Mouse (Mus musculus) large intestine, adult 2 months (tissue): ENCODE data around the gene Chit1. TPM values are rescaled to one million over a fixed set of nuclear protein-coding genes. Genes with fewer than 3 reads are reported as not detected.

Experiments used
- DNase-seq: peaks from one replicate; pipeline ENCODE4 v3.0.0-alpha.2; 2012; ENCODE audit warnings: low read depth, low spot score
- WGBS: fragments of 180-500 bp; shearing (Covaris S2); methylation state at CpG from one replicate; pipeline ENCODE4 v1.1.7; 2018; 5-methylcytosine and 5-hydroxymethylcytosine counted together
- polyA plus RNA-seq: library from polyadenylated mRNA; depleted of rRNA; stranded (reverse); fragments of >200 nt; gene quantifications from 2 replicates; pipeline ENCODE4 v1.2.3, GENCODE M21; 2012

Chit1 gene
- polyA plus RNA-seq, 1 experiment: not detected

GRCm38 (mm10) chr1:134097080-134097855 lies 13.8 kb upstream of the Chit1 start:
- 58% methylated on average over 7 of the region's 7 CpGs for WGBS

DNA sequence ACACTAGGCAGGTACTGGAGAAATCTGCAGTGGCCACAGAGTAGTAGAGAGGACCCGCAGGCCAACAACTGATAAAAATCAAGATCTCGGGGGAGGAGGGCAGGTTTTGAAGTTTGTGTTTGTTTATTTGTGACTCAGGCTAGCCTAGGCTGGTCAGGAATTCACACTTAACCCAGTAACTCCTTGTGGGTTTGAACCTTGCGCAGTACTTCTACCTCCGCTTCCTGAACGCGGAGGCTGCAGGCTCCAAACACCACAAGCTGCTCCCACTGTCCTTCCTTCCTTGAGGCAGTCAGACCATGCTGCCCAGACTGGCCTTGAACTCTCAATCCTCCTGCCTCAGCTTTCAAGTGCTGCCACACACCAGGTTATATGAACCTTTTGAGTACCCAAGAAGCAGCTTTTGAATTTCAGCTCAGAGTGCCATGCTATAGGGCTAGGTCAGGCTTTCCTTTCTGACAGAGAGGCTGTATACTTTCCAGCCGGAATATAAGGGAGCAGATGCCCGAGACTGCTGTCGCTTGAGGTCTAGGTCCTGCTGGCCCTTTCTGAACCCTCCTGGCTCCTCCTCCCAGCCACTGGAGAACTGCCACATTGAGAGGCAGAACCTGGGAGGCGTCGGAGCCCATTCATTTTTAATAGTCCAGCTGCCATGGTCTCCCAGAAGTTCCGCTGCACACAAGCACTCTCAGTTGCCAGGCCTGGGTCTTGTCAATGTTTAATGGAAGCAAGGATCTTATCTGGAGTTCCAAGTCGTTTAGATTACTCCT lies 12.9 kb upstream of the Chit1 start:
- 38% methylated on average over 13 of the region's 13 CpGs for WGBS
- DNase-seq: no peak

More at GRCm38 (mm10) chr1:134097080-134097855, 13.8 kb upstream of the Chit1 start:
- no peak for DNase-seq

GRCm38 (mm10) chr1:134098726-134099515 lies 12.1 kb upstream of the Chit1 start:
- 1% methylated on average over 17 of the region's 17 CpGs for whole genome bisulfite sequencing
- no peak for DNase-seq

DNA sequence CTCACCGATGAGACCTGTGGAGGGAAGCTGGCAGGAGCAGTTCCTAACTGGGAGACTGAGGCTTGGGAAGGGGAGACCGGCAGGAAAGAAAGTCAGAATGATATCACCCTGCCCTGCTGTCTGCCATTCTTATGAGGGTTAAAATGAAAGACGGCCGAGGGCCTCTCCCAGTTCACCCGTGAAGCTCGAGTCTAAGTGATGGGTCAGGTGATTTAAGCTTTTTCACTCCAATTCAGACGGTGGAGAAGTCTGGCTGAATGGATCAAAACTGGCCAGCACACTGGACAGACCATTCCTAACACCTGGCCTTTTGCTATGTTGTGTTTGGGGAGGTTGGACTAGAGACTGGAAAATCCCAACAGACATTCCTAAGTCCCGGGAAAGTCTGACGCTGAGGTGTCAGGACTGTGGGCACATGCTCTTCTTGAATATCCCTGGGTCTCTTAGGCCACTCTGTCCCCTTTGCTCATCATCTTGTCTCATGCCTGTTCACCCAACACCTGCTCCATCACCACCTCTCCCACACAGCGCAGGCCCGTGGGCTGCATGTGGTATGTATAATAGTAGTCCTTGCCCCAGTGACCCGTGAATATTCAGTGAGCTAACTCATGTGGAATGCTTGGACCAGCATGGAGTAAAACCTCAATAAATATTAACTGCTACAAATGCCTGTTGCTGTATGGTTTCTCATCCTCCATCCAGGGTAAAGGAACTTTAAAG lies 11.4 kb upstream of the Chit1 start:
- no peak for DNase-seq
- 15% methylated on average over 12 of the region's 12 CpGs for WGBS

DNA sequence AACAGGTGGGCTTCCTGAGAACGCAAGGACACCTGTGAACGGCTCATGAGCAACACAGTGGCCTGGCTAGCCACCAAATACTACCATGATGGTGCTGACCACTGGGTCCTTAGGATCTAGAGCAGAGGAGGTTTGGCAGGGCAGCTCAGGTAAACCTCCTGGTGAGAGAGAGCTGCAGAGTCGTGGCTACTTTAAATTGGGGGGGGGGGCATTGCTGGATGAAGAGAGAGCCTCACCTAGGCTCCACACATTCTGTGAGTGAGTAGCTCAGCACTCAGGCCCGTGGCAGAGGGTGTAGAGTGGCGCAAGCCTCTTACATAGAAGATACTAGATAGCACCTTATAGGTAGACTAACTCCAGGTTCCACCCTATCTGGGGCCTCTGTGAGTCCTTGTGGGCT lies 10.6 kb upstream of the Chit1 start:
- DNase-seq: no peak
- WGBS: 85% methylated on average over 5 of the region's 5 CpGs

GRCm38 (mm10) chr1:134100928-134101327 lies 10.1 kb upstream of the Chit1 start:
- WGBS: 90% methylated on average over 4 of the region's 4 CpGs

GRCm38 (mm10) chr1:134101593-134101992 lies 9.4 kb upstream of the Chit1 start:
- 76% methylated on average over 3 of the region's 3 CpGs for WGBS
- DNase-seq: no peak

More at GRCm38 (mm10) chr1:134100928-134101327, 10.1 kb upstream of the Chit1 start:
- DNase-seq: no peak

DNA sequence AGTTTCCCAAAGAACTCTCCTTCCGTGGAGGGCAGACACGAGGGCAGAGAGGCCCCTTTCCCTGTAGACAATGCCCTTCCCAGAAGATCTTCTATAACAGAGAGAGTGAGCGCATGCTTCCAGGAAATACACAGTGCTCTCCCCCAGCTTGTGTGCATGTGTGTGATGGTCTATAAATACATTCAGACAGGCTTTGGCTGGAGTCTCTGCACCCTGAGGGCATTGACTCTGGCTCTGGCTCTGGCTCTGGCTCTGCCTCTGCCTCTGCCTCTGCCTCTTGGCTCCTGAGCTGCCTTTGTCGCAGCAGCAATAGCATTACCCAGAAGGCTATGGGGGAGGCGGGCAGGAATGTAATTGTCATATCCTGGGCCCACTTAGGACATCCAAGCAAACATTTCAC lies 7.2 kb upstream of the Chit1 start:
- 77% methylated on average over 5 of the region's 5 CpGs for WGBS
- DNase-seq: no peak

DNA sequence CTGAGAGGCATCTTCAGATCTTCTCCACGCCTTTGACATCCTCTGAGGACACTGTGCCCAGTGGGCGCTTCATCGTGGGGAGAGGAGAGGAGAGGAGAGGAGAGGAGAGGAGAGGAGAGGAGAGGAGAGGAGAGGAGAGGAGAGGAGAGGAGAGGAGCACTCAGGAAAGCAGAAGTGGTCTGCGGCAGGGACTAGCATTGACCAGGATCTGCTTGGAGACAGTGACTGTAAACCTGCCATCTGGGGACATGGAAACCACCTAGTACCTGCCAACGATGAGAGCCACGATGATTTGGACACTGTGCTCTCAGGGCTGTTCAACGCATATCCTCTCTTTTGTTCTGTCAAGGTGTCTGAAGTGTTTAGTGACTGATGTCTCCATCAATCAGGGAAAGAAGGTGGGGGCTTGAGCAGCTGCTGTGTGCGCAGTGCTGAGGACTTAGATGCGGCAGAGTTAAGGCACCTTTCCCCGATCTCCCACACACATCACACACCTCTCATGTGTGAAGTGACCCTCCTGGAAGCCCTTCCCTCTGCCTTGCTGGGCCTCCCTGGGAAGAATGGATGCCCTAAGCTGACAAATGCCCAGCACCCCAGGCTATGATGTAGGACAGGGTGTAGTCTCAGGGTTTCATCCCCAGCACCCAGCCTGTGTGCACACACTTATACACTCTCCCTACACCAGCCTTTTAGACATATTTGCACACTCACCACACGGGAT lies 5.8 kb upstream of the Chit1 start:
- WGBS: 79% methylated on average over 10 of the region's 11 CpGs
- DNase-seq: no peak

- 41% methylated on average over 3 of the region's 3 CpGs for WGBS
- DNase-seq: no peak
These were observed 5.1 kb upstream of the Chit1 start for GRCm38 (mm10) chr1:134105764-134106430.

- DNase-seq: no peak
These were observed 4.3 kb upstream of the Chit1 start for GRCm38 (mm10) chr1:134106719-134107118.

DNA sequence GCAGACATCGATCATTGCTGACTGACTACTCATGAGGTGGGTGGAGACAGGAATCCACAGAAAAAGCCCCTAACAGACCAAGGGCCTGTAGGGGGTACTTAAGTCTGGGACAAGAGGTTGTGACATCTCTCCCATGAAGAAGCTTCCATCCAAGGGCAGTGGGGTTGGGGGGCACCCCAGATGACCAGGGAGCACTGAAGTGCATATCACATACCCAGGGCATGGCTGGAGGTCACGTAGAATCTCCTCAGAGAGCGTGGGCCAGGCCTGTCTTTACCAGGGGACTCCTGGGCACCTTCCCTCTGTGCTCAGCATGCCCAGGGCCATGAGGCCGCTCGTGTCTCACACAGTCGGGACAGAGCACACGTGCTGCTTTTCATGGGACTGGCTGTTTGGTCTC lies 3.3 kb upstream of the Chit1 start:
- WGBS: 90% methylated on average over 7 of the region's 7 CpGs
- no peak for DNase-seq

More at GRCm38 (mm10) chr1:134106719-134107118, 4.3 kb upstream of the Chit1 start:
- WGBS: 3% methylated on average over 5 of the region's 5 CpGs

DNA sequence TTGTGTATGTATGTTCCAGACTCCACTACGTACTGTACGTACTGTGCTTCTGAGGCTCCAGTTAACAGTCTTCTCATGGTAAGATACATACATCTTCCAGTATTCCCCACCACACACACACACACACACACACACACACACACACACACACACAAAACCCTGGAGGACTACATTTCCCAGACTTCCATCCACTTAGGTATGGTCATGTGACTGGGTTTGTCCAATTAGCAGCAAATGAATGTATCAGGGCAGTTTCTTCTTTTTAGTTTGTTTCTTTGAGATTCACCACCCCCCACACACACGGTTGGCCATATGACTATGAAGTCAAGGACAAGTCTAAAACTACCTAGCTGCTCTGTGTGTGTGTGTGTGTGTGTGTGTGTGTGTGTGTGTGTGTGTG lies 1.0 kb upstream of the Chit1 start:
- DNase-seq: no peak
- 78% methylated on average over 3 of the region's 3 CpGs for WGBS

GRCm38 (mm10) chr1:134110449-134110848 lies 593 bp upstream of the Chit1 start:
- 59% methylated on average over 5 of the region's 5 CpGs for WGBS
- DNase-seq: no peak

DNA sequence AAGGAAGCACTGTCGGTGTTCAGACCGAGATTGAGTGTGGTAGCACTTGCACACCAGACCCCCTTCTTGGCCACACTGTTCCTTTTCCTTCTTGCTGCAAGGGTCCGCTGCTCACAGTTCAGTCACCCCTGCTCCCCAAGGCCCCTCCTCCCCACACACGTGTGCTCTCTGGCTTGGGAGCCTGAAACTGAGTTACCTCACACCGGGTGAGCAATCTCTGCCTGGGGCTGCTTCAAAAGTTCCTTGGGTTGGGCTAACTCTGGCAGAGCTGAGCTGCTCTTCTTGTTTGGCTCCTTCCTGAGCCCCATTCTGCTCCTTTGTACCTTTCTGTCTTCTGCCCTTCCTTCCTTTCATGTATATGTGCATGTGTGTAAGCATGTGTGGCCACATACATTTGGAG lies 2.5 kb downstream of the Chit1 start:
- 62% methylated on average over 5 of the region's 5 CpGs for WGBS
- DNase-seq: no peak

GRCm38 (mm10) chr1:134114018-134114417 lies 3.0 kb downstream of the Chit1 start:
- DNase-seq: no peak
- 68% methylated on average over 7 of the region's 7 CpGs for WGBS

- DNase-seq: no peak
- 83% methylated on average over 13 of the region's 13 CpGs for WGBS
These were observed 3.7 kb downstream of the Chit1 start for GRCm38 (mm10) chr1:134114730-134115129.

GRCm38 (mm10) chr1:134115424-134115823 lies 4.4 kb downstream of the Chit1 start:
- DNase-seq: no peak
- WGBS: 59% methylated on average over 8 of the region's 8 CpGs
